Mouse (Mus musculus) forebrain, embryonic 16.5 days (tissue): ENCODE measurements around the gene Barhl2. TPM values are rescaled to one million over a fixed set of nuclear protein-coding genes. Genes with fewer than 3 reads are reported as not detected.
A peak's percentile ranks its signal among the peaks of the same experiment; 100 is the strongest.

ENCODE experiments used
- ATAC-seq: fragments of 200-750 bp; cut with Nextera tagmentation; 2 replicates; pipeline ENCODE4 v1.8.0; 2017; ENCODE audit warnings: mild to moderate bottlenecking, moderate library complexity
- H3K27ac ChIP-seq: fragments of 300-500 bp; sonication (generic); 2 replicates; pipeline ENCODE4 v1.5.1; 2014; ENCODE audit warnings: low read length, control low read depth
- H3K27me3 ChIP-seq: fragments of 300-500 bp; sonication (generic); replicated peaks from 2 replicates; pipeline ENCODE4 v1.6.1; 2014; ENCODE audit warnings: low read length; ENCODE audit not compliant: control insufficient read depth, insufficient read depth
- H3K36me3 ChIP-seq: fragments of 300-500 bp; sonication (generic); 2 replicates; pipeline ENCODE4 v1.6.1; 2014; ENCODE audit not compliant: control insufficient read depth, insufficient read depth
- H3K4me1 ChIP-seq: fragments of 300-500 bp; sonication (generic); replicated peaks from 2 replicates; pipeline ENCODE4 v1.6.1; 2014; ENCODE audit warnings: low read length; ENCODE audit not compliant: control insufficient read depth, insufficient read depth
- H3K4me2 ChIP-seq: fragments of 300-500 bp; sonication (generic); 2 replicates; pipeline ENCODE4 v1.6.1; 2014; ENCODE audit warnings: mild to moderate bottlenecking, low read length, control low read depth
- H3K4me3 ChIP-seq: fragments of 300-500 bp; sonication (generic); replicated peaks from 2 replicates; pipeline ENCODE4 v1.5.1; 2014; ENCODE audit warnings: mild to moderate bottlenecking, low read length, control low read depth
- H3K9ac ChIP-seq: fragments of 300-500 bp; sonication (generic); replicated peaks from 2 replicates; pipeline ENCODE4 v1.6.1; 2014; ENCODE audit warnings: low read depth, low read length, control low read depth
- H3K9me3 ChIP-seq: fragments of 300-500 bp; sonication (generic); 2 replicates; pipeline ENCODE4 v1.6.1; 2016; ENCODE audit warnings: low read length; ENCODE audit not compliant: control insufficient read depth
- WGBS: fragments of 180-500 bp; shearing (Covaris S2); extraction: QIAGEN DNeasy Blood & Tissue Kit; methylation state at CpG from one replicate; pipeline ENCODE4 v1.1.7; 2014; 5-methylcytosine and 5-hydroxymethylcytosine counted together
- polyA plus RNA-seq: library from polyadenylated mRNA; unstranded; fragments of >200 nt; fragmentation: Nextera tagmentation; extraction: Ambion mirVana; gene quantifications from 2 replicates; pipeline ENCODE4 v1.2.1, GENCODE M21; 2015

Barhl2 gene
- polyA plus RNA-seq, 1 experiment from 2014 or later, result 1.6 TPM

- Histone ChIP-seq H3K36me3 (no peaks in the 10 kb centered on the region), H3K4me3 (no peak overlapping the region), H3K9me3 (no peaks in the 10 kb centered on the region), H3K4me2 (no peak overlapping the region), H3K27me3 (peaks cover 86% of the 10 kb centered on the region), H3K4me1 (peaks cover 7% of the 10 kb centered on the region), H3K9ac (no peak overlapping the region), H3K27ac (no peak overlapping the region)
- WGBS, result 12% methylated on average over 5 of the region's 5 CpGs
- ATAC-seq, result no peak
Measured at GRCm38 (mm10) chr5:106450426-106451160, 7.4 kb downstream of the Barhl2 start.

GRCm38 (mm10) chr5:106449720-106450425 is 8.1 kb downstream of the Barhl2 start:
- Histone ChIP-seq H3K27me3 (peaks cover 85% of the 10 kb centered on the region), H3K9me3 (no peaks in the 10 kb centered on the region), H3K27ac (no peak overlapping the region), H3K36me3 (no peaks in the 10 kb centered on the region), H3K9ac (no peak overlapping the region), H3K4me3 (no peak overlapping the region), H3K4me1 (peaks cover 7% of the 10 kb centered on the region), H3K4me2 (no peak overlapping the region)
- 16% methylated on average over 4 of the region's 4 CpGs for WGBS
- no peak for ATAC-seq

GRCm38 (mm10) chr5:106448798-106449125 is 9.2 kb downstream of the Barhl2 start:
- no peak overlapping the region for H3K27ac ChIP-seq
- no peaks in the 10 kb centered on the region for H3K9me3 ChIP-seq
- WGBS, result 0% methylated on average over 6 of the region's 6 CpGs
- peaks cover 78% of the 10 kb centered on the region for H3K27me3 ChIP-seq
- no peak overlapping the region for H3K4me2 ChIP-seq
- ATAC-seq, result no peak
- no peak overlapping the region for H3K4me3 ChIP-seq
- H3K36me3 ChIP-seq, result no peaks in the 10 kb centered on the region
- peaks cover 7% of the 10 kb centered on the region for H3K4me1 ChIP-seq
- H3K9ac ChIP-seq, result no peak overlapping the region

- H3K4me1 ChIP-seq, result peaks cover 4% of the 10 kb centered on the region
- 3% methylated on average over 50 of the region's 50 CpGs for WGBS
- H3K27ac ChIP-seq, result no peak overlapping the region
- no peak overlapping the region for H3K4me3 ChIP-seq
- no peak for ATAC-seq
- H3K9me3 ChIP-seq, result no peaks in the 10 kb centered on the region
- H3K4me2 ChIP-seq, result no peak overlapping the region
- H3K9ac ChIP-seq, result no peak overlapping the region
- peaks cover 73% of the 10 kb centered on the region for H3K27me3 ChIP-seq
- no peaks in the 10 kb centered on the region for H3K36me3 ChIP-seq
Measured at GRCm38 (mm10) chr5:106447951-106448797, 9.8 kb downstream of the Barhl2 start.

- no peak for ATAC-seq
- Histone ChIP-seq H3K4me2 (no peak overlapping the region), H3K36me3 (no peaks in the 10 kb centered on the region), H3K27me3 (peaks cover 69% of the 10 kb centered on the region), H3K4me3 (no peak overlapping the region), H3K27ac (no peak overlapping the region), H3K9ac (no peak overlapping the region), H3K4me1 (peaks cover 4% of the 10 kb centered on the region; the same call in 1 of the 2 replicates), H3K9me3 (no peaks in the 10 kb centered on the region)
- 30% methylated on average over 14 of the region's 14 CpGs for WGBS
Measured at GRCm38 (mm10) chr5:106447091-106447820, 10.7 kb downstream of the Barhl2 start.

- no peak overlapping the region for H3K4me2 ChIP-seq
- no peak overlapping the region for H3K9ac ChIP-seq
- no peak overlapping the region for H3K4me3 ChIP-seq
- no peak overlapping the region for H3K27ac ChIP-seq
- ATAC-seq, result peak; percentile 87
- H3K36me3 ChIP-seq, result no peaks in the 10 kb centered on the region
- H3K27me3 ChIP-seq, result peaks cover 65% of the 10 kb centered on the region
- WGBS, result 2% methylated on average over 8 of the region's 8 CpGs
- H3K9me3 ChIP-seq, result no peaks in the 10 kb centered on the region
- H3K4me1 ChIP-seq, result peaks cover under 1% of the 10 kb centered on the region; the same call in 1 of the 2 replicates
Measured at GRCm38 (mm10) chr5:106446593-106446992, 11.4 kb downstream of the Barhl2 start.

- ATAC-seq, result no peak
- H3K9me3 ChIP-seq, result no peaks in the 10 kb centered on the region
- peaks cover 60% of the 10 kb centered on the region for H3K27me3 ChIP-seq
- no peaks in the 10 kb centered on the region; the same call in 1 of the 2 replicates for H3K4me1 ChIP-seq
- no peak overlapping the region for H3K27ac ChIP-seq
- no peaks in the 10 kb centered on the region for H3K36me3 ChIP-seq
- no peak overlapping the region for H3K9ac ChIP-seq
- no peak overlapping the region for H3K4me2 ChIP-seq
- WGBS, result 82% methylated on average over 3 of the region's 3 CpGs
- H3K4me3 ChIP-seq, result no peak overlapping the region
Measured at GRCm38 (mm10) chr5:106445681-106446080, 12.3 kb downstream of the Barhl2 start.

GRCm38 (mm10) chr5:106438916-106439315 is 19.1 kb downstream of the Barhl2 start:
- no peak overlapping the region for H3K9ac ChIP-seq
- H3K4me1 ChIP-seq, result no peaks in the 10 kb centered on the region
- 90% methylated on average over 7 of the region's 7 CpGs for WGBS
- H3K27ac ChIP-seq, result no peak overlapping the region
- no peak overlapping the region for H3K4me2 ChIP-seq
- no peak overlapping the region for H3K4me3 ChIP-seq
- H3K9me3 ChIP-seq, result no peaks in the 10 kb centered on the region
- ATAC-seq, result no peak
- peaks cover 15% of the 10 kb centered on the region for H3K27me3 ChIP-seq
- H3K36me3 ChIP-seq, result no peaks in the 10 kb centered on the region
